Mouse (Mus musculus) left cerebral cortex, adult 8-10 months (tissue): Measurements from ENCODE around the gene Slc6a17. TPM values are rescaled to one million over a fixed set of nuclear protein-coding genes. Genes with fewer than 3 reads are reported as not detected.

Source experiments
- DNase-seq, 2 experiments: peaks; one replicate each; pipeline ENCODE4 v3.0.0; 2022; ENCODE audit warnings: low spot score in 2 of 2
- total RNA-seq, 4 experiments: library from RNA; stranded (reverse); gene quantifications; 2 replicates each; pipeline ENCODE4 v1.2.4; 2022

Gene Slc6a17
- total RNA-seq = 100 to 1,000 TPM; 328 to 391 (median 344) TPM

DNA sequence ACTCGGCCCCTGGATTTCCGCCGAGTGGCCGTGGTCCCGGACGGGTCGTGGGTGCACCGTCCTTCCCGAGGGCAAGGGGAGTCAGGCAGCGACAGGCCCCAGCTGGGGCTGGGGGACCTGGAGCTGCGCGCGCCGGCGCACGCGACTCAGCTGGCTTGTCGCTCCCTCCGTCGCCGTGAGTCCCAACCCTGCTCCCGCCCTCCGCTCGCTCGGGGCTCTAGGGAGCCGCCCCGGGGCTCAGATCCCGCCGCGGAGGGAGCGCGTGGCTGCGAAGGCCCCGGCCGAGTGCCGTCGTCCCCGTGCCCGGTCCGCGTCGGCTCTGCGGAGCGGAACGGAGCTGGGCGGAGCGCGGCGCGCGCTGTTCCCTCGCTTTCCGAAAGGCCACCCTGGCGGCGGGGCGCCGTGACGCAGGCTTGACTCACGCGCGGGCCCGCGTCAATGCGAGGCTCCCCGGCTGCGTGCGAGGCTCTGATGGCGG, at the start of gene Slc6a17:
Gene Slc6a17, minus strand, starts transcription at position 388 of the 478 bp plus-strand sequence.
- peak; percentile 71 to 77 for DNase-seq

DNA sequence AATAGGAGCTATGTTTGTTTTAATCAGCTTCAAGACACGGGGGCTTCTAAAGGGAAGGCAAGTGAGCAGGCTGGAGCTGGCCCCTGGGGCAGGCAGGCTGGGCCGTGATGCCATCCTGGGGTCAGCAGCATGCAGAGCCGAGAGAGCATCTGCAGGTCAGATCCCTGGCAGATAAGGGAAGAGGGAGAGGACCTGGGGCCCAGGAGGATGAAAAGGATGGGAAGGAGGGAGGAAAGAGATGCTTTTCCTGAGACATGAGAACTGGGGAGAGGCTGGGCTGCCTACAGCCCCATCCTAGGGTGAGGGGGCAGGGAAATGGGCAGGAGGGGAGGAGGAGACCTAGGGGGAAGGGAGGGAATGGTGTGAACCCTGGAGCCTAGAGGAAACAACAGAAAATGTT, 47.5 kb upstream of the Slc6a17 start:
- no peak for DNase-seq

DNA sequence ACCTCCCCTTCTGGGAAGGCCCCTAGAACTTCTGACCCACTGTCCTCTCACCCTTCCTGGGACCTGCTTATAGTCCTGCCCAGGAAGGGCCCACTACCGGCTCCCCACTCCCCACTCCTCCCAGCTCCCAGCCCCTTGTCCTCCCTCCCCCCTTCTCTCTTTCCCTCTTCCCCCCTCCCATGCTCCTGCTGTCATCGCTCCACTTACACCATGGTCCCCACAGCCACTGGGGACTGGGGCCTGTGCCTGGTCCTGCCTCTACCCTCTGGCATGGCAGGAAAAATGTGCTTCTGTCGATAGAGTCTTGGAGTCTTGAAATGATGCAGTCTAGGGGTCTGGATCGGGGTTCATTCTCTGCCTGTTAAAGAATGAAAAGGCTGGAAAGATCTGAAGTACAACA, 46.1 kb upstream of the Slc6a17 start:
- DNase-seq = no peak

DNA sequence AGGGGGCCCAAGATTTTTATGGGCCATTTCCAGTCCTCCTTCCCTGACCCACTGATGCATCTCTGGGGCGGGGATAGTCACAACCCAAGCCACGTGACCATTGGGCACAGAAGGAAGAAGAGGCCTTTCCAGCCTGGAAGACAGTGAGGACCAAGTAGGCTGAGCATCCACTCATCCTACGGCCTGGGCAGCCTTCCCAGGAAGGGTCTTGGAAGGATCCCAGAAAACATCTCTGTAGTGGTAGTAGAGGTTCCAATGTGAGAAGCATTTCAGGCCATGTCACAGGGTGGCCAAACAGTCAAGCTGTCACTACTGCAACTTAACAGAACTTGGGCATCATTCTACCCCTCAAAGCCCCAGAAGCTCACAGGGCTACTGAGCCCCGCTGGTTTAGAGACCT, 44.8 kb upstream of the Slc6a17 start:
- DNase-seq = no peak

DNA sequence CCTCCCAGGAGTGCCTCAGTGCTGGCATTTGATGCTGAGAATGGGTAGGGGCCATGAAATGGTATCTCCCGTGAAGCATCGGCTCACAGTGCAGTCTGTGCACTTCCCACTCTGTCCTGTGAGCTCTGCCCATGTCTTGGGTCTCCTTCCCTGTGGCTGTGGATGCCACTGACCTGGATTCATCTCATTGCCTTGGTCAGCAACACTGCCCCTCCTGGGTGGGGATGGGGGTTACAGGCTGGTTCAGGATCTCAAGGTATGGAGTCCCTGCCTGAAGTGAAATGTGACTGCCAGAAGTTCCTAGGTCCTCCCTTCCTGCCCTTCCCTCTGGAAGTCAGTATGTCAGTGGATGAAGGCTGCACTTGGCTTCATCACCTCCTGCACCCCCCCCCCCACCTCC, 44.3 kb upstream of the Slc6a17 start:
- DNase-seq = no peak

DNA sequence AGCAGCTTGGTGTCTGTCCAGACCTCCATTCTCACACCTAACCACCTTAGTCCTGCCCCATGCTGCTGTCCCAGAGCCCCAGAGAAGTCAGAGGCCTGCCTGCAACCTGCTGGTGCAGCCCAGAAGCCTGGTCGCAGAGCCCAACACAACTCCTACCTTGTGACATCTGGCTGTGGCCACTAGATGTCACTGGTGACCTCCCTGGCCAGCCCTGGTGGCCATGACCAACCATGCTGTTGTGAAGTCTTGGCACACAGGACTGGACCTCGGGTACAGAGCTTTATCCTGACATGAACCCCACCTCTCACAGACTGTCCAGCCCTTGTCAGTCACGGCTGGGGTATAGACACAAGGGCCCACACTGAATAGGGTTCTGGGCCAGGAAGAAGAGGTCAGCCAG, 41.4 kb upstream of the Slc6a17 start:
- peak in 1 of 2 experiments; percentile 31 for DNase-seq

DNA sequence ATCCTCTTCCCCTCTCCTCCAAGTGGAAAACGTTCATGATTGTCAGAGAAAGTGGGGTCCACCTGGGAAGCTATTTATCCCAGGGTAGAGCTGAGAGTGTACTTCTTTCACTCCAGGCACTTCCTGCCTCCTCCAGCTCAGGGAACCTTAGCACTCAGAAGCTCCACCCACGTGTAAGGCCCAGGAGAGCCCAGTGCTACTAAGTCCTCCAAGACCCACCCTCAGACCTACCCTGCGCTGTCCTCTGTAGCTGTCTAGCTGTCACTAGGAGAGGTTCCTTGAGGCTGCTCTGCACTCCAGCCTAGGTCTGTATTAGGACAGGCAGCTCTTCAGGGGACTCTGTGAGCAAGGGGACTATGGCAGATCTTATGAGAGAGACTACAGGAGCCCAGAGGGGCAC, 40.9 kb upstream of the Slc6a17 start:
- no peak for DNase-seq

DNA sequence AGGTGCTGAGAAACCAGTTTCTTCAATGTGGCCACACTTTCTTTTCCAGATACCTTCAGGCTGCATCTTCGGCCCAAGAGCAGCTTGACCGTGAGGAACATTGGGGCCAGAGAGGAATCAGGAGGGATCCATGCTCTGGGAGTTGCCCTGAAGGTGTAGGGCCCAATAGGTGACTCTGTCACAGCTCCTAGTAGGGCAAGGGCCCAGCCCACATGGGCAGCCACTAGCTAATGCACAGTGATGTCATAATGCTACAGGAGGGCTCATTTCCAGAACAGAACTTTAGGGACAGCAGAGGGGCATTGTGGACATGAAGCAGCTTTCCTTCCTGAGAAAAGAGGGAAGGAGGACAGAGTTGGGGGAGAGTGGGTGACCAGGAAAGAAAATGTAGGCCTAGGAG, 37.0 kb upstream of the Slc6a17 start, which contains the start of gene Ubl4b:
Gene Ubl4b, minus strand, starts transcription at position 232 of the 400 bp plus-strand sequence.
- no peak for DNase-seq

DNA sequence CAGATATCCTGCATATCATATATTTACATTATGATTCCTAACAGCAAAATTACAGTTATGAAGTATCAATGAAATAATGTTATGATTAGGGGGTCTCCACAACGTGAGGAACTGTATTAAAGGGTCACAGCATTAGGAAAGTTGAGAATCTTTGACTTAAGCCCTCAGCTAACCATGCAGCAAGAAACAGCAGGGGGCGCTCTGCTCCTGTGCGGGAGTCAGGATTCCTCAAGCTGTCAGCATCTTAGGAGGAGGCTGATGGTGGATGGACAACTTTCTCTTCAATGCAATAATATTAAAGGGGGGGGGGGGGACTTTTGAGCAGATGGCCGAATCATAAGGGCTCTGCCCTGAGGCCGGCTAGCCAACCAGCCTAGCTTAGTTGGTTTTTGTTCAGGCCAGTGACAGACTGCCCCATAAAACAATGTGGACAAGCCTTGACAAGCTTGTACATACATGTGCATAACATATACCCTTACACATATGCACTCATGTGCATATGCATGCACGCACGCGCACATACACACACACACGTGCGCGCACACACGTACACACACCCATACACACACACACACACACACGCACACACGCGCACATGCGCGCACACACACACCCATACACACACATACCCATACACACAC, 32.7 kb upstream of the Slc6a17 start:
- DNase-seq = peak in 1 of 2 experiments; percentile 47

DNA sequence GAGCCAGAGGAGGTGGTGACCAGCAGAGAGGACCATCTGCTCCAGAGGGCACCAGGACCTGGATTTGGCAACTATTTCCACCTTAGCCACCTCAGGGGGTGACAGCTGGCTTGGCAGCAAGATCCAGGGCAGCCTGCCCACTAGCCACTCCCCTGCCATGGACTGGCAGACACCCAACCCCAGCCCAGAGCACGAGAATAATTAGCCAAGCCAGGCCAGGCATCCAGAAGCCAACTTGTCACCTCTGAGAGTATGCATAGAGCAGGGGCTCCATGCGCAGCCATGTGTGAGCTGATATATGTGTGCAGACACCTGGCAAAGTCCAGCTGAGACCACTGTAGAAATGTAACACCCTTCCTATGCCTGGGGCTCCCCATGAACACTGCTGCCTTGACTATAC, 29.1 kb upstream of the Slc6a17 start:
- DNase-seq = no peak

DNA sequence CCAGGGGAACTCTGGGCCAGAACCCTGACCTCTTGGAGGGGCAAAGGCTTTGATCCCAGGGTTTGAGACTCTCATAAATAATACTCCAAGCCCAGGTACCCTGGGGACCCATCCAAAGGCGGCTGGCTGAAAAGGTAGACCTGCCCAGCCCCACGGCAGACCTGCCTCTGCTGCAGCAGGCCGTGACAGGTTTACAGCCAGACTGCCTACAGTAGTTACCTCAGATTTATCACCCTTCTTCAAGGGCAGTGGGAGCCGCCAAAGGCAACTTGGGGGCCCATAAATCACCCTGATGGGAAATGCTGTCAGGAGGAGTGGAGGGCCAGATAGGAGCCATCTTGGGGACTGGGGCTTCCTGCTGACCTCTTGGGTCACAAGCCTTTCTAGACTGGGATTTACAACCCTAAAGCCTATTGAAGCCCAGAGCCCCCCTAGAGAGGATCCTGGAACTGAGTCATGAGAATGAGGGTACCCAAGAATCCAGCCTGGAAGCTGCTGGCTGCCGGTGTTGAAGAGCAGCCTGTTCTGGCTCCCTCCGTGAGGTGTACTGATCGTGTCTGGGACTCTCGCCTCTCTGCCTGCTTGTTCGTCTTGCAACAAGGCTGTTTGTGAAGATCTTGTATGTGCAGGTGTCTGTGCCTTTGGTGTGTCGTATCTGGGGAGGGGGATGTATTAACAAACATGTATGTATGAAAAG, 28.0 kb upstream of the Slc6a17 start:
- no peak for DNase-seq

DNA sequence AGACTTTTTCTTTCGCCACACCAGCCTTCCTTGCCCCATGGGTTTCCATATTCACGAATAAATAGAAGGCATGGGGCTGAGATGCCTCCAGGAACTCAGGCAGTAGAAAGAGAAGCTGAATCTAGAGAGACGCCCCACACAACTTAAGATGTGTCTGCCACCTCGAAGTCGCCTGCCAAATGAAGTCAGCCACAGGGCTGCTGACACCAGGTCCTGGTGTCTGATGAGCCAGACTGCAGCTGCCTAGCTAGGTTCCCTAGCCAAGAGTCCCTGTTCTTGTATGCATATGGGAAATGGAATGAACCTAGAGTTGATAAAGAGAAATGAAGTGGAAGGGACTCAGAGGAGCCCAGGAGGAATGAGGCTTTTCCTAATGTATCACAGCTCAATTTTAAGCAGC, 27.5 kb upstream of the Slc6a17 start:
- no peak for DNase-seq

DNA sequence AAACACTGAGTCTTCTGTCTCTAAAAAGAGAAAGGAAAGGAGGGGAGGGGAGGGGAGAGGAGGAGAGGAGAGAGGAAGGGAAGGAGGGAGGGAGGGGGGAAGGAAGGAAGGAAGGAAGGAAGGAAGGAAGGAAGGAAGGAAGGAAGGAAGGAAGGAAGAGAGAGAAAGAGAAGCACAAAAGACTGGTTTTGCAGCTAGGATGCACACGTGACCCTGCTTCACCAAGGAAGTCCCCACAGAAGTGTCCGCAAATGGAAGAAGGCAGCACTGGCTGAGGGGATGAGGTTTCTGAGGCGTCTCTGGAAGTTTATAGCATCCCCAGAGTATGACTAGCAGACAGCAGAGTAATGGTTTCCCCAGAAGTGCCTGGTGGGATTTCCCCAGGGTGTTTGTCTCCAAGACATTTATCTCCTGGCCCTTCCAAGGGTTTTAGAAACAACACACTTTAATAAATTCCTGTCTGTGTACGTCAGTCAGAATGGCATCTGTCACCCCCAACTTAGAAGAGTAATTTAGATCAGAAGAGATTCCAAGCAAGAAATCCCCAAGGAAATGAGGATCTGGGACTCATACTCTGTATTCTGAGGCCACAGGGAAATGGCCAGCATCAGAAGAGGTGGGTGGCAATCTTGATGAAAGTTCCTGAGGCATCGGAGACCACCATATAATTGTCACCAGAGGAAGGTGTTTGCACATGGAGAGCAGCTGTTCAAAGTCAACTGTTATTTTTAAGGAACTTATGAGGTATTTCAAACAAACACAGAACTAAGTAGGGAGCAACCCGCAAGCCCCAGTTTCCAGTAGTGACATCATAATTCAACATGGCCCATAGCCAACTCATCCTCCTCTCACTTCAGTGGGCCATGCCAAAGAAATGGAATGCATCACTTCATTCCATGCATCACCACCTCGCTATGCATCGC, 25.6 kb upstream of the Slc6a17 start:
- no peak for DNase-seq

DNA sequence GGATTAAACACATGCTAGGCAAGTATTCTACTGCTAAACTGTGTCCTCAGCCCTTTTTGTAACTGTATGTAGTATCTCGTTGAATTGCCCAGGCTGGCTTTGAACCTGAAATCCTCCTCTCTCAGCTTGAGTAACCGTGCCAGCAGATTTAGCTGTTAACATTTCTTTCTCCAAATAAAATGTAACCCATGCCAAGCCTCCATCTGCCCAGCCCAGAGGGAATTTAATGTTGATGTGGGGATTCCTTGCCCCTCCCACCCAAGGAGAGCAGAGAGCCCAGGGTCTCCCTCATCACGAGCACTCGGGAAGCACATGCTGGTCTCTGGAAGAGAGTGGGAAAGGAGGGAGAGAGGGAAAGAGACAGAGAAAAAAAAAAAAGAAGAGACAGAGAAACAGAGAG, 24.8 kb upstream of the Slc6a17 start:
- DNase-seq = no peak

DNA sequence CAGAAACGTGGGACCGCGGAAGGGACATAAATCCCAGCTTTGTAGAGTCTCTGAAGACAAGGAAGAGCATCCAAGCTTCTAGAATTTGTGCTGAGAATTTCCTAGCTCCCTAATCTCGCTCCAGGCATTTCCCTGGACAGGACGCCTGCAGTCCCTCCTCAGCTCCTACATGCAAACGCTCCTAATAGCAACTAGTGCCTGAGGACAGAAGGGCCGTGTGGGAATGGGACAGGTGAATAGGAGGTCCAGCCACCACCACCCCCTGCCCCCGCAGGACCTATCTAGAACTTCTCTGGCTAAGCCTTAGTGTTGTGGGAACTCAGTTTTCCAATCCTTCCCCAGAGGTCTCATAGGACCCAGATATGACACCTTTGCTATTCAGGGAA, 19.7 kb upstream of the Slc6a17 start:
- no peak for DNase-seq

DNA sequence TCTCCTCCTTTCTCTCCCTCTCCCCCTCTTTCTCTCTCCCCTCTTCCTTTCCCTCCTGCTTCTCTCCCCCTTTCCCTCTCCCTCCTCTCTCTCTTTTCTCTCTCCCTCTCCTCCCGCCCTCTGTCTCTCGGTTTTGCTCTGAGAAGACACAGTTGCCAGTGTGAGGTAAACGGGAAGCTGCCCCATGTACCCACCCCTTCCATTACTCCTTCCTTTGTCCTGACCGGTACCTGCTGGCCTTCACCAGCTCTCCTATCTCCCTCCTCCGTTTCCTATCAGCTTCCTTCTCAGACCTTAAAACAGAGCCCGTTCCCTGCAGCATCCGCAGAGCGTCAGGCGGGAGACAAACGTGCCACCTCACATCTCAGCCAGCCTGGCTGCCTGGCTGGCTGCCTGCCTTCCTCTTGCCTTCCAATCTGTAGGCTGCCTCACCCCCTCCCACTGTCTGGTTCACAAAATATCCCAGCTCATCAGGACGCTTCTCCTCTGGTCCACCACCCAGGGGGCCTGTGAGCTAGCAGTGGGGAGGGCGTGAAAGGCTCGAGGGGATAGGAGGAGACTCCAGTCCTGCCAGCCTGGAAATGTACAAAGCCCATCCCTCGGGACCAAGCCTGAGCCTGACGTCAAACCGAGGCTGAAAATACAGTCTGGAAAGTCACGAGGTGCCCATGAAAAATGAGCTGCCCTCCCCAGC, 19.1 kb upstream of the Slc6a17 start:
- DNase-seq = peak; percentile 65 to 94

DNA sequence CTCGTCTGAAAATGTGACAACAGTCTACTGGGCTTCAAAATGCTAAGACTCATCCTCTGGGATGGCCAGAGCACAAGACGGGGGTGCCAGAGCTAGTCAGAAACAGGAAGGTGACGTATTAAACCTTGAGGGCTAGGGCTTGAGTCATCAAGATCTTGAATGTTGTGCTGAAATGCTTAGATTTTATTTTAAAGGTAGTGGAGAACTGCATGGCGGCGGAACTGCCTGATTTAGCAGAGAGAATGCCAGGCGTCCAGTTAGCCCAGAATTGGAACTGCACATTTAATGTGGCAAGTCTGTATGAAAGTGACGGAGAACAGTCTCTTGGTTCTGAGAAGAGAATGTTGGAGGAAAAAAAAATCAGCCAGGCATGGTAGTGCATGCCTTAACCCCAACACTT, 17.1 kb upstream of the Slc6a17 start:
- no peak for DNase-seq

DNA sequence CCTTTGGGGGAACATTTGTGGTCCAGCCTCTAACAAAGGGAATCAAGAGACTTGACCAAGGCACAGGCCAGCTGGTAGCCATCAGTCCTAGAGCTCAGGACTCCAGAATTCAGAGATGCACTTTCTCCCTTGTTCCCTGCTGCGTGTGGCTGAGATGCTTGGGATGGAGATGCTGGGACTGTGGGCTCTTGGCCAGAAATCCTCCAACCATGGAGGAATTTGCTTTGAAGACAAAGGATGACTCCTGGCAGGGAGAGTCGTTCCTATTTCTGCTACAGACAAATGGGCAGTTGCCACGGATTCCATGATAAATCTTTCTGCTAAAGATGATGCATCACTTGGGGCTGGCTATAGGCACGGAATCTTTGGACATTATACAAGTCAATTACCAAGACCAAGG, 15.7 kb upstream of the Slc6a17 start:
- DNase-seq = no peak

DNA sequence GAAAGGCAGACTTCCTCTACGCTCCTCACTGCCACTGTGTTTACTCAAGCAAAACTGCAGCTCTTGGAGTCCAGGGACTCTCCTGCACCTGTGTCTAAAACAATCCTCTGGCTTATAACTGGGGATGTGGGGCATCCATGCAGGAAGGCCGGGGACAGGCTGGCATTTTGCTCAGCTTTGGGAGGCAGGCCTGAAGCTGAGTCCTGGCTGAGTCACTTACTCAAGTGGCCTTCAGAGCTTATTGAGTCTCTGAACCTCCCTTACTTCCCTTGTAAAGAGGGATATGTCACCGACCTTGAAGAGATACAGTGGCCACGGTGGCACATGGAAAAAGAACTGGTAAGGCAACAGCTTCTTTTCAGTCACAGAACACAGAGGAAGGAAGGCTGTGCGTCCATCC, 12.8 kb upstream of the Slc6a17 start:
- no peak for DNase-seq

DNA sequence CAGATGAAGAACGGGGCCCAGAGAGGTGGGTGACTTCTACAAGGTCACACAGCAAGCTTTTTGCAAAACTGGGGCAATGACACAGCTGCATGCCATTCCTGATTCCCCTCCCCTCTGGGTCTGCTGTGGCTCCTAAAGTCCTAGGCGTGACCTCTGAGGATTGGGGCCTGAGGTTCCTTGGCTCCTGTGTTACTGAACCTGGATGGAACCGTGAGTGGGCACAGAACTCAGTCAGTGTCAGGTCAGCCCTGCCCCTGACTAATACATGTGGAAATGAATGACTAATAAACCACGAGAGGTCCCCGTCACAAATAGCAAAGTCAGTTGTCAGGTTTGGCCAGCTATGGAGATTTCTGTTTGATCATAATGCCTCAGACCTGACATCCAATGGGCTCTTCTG, 11.4 kb upstream of the Slc6a17 start:
- DNase-seq = no peak

DNA sequence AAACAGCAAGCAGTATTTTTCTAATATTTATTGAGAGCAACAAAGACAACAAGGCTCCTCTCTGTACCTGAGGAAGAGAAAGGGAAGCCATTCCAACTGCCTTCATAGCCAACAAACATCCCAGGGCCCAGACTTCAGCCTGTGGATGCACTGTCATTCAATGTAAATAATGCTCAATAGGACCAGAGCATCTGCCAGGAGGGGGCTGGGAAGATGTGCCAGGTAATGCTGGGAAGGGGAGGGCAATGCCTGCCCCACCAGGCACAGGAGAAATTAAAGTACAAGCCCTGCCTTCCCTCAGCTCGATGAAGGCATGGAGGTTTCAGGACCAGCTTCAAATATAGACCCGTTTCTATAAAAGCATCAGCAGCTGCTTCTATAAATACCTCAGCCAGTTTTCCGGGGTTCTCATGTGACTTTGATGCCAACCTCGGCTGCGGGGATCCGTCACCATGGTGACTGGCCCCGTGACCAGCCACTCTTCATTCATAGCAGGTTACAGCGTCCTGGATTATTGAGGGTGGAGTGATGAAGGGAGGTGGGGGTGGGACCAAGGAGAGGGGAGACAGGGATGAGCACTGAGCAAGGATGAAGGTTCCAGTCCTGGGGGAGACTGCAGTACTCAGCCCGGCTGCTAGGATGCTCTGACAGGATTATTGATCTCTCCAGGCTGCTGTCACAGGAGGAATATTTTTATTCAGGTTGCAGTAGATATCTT, 10.7 kb upstream of the Slc6a17 start:
- DNase-seq = peak in 1 of 2 experiments; percentile 91
